8 mouse cellular contexts compared by ENCODE assay signal in genomic region chrX:99853834-99854233, GRCm38 (mm10). TPM values are rescaled to one million over a fixed set of nuclear protein-coding genes. Genes with fewer than 3 reads are reported as not detected.
A peak's percentile ranks its signal among the peaks of the same experiment; 100 is the strongest.
DNase-seq lines count a peak whose midpoint lies in the region; ATAC-seq and TF ChIP-seq lines count a peak whose summit lies in the region.

No protein-coding gene starts in this region.

- H3K36me3 ChIP-seq in neural tube, embryonic 11.5 days (ENCODE audit: control insufficient read depth, insufficient read depth, low read length) = no peaks in the 10 kb centered on the region
- no peaks in the 10 kb centered on the region for H3K36me3 ChIP-seq in liver, embryonic 12.5 days

- no peak for TF ChIP-seq CTCF in gastrocnemius, adult 2 months (IDR thresholded peaks at IDR 0.05)

- H3K9ac ChIP-seq in neural tube, embryonic 11.5 days (ENCODE audit: low read length) = peak overlapping the region; percentile 66; the same call in 1 of the 2 replicates
- H3K9ac ChIP-seq in liver, embryonic 12.5 days = peak overlapping the region; percentile 44; the same call in 1 of the 2 replicates

- no peak for ATAC-seq in neural tube, embryonic 11.5 days (ENCODE audit: insufficient read depth, low FRiP score, low TSS enrichment)
- no peak; the same call in 1 of the 2 replicates for ATAC-seq in liver, embryonic 12.5 days

- H3K4me3 ChIP-seq in gastrocnemius, adult 2 months = peak overlapping the region; percentile 70
- H3K4me3 ChIP-seq in neural tube, embryonic 11.5 days (ENCODE audit: low read depth, low read length) = no peak overlapping the region
- H3K4me3 ChIP-seq in liver, embryonic 12.5 days = peak overlapping the region; percentile 49; the same call in 1 of the 2 replicates

- H3K27me3 ChIP-seq in neural tube, embryonic 11.5 days (ENCODE audit: control insufficient read depth, insufficient read depth, low read length) = no peaks in the 10 kb centered on the region
- peaks cover 51% of the 10 kb centered on the region for H3K27me3 ChIP-seq in liver, embryonic 12.5 days (replicated peaks)

- H3K9me3 ChIP-seq in neural tube, embryonic 11.5 days (ENCODE audit: control insufficient read depth, low read length) = no peaks in the 10 kb centered on the region
- H3K9me3 ChIP-seq in liver, embryonic 12.5 days (replicated peaks) = no peaks in the 10 kb centered on the region

- H3K4me2 ChIP-seq in neural tube, embryonic 11.5 days (ENCODE audit: low read depth) = peak overlapping the region; percentile 46
- H3K4me2 ChIP-seq in liver, embryonic 12.5 days = peak overlapping the region; percentile 66

- H3K27ac ChIP-seq in gastrocnemius, adult 2 months = peak overlapping the region; percentile 72; the same call in 1 of the 2 replicates
- H3K27ac ChIP-seq in neural tube, embryonic 11.5 days (ENCODE audit: low read depth, low read length) = no peak overlapping the region
- H3K27ac ChIP-seq in liver, embryonic 12.5 days = no peak overlapping the region

- intact Hi-C loops in gastrocnemius, adult 2 months (cut with DNase I) = loop anchor here (1.0 to 5.0 kb wide), 3 partner anchors 123 to 626 kb away; partner anchors contain the start of gene Eda
- intact Hi-C loops in gastrocnemius, postnatal 14 days (cut with DNase I; ENCODE audit: low total_unique reads) = loop anchor here (5.0 to 10.0 kb wide), 2 partner anchors 538 to 631 kb away; no protein-coding TSS in a partner anchor

- H3K4me1 ChIP-seq in neural tube, embryonic 11.5 days (ENCODE audit: control insufficient read depth, insufficient read depth, low read length) = no peaks in the 10 kb centered on the region
- no peaks in the 10 kb centered on the region for H3K4me1 ChIP-seq in liver, embryonic 12.5 days

- WGBS in neural tube, embryonic 11.5 days = 46% methylated on average over 3 of the region's 3 CpGs
- 36% methylated on average over 3 of the region's 3 CpGs for WGBS in liver, embryonic 12.5 days (ENCODE audit: insufficient replicate concordance)

- no peak for DNase-seq in gastrocnemius, adult 2 months
- no peak for DNase-seq in gastrocnemius, postnatal 14 days
- DNase-seq in neural tube, embryonic 11.5 days (ENCODE audit: low spot score) = no peak
- no peak for DNase-seq in neural tube, embryonic 10.5 days (ENCODE audit: extremely low spot score, low spot score)
- DNase-seq in spleen, postnatal 36 days (ENCODE audit: low spot score in 2 of 2) = no peak
- no peak for DNase-seq in urinary bladder, postnatal 14 days (ENCODE audit: low spot score)
- DNase-seq in adrenal gland, postnatal 36 days = no peak

RNA-seq across cellular contexts. Expression of gene Tmem28, which starts 33.0 kb away (rescaled TPM):
- total RNA-seq in gastrocnemius, adult 2 months (2021) = under 1 TPM; 0.13 to 0.17 TPM
- total RNA-seq in gastrocnemius, postnatal 14 days (2021) = under 1 TPM; 0.11 to 0.31 TPM
- 1.0 and 1.6 TPM in 2 replicates for polyA plus RNA-seq in neural tube, embryonic 11.5 days (2014; fragmentation: Nextera tagmentation; extraction: Ambion mirVana)
- not detected in 2 replicates for polyA plus RNA-seq in liver, embryonic 12.5 days (2016; fragmentation: Nextera tagmentation; extraction: Ambion mirVana)
- total RNA-seq in adrenal gland, postnatal 36 days (2021) = 1 to 10 TPM; 2.0 to 2.4 TPM
